Mouse (Mus musculus) liver, adult 2 months (tissue): Measurements from ENCODE around the gene Samd4b.

Experiments
- CTCF ChIP-seq: fragments of 200-500 bp; IDR thresholded peaks from 2 replicates; pipeline ENCODE4 v1.5.1; 2011; ENCODE audit warnings: low read depth, low read length, control low read depth
- POLR2A ChIP-seq: fragments of 200-500 bp; IDR thresholded peaks from 2 replicates; pipeline ENCODE4 v1.6.1; 2011; ENCODE audit warnings: low read length, control low read depth; ENCODE audit not compliant: insufficient read depth; ENCODE audit errors: extremely low read depth

GRCm38 (mm10) chr7:28586663-28587411 is 11.1 kb downstream of the Samd4b start:
- TF ChIP-seq CTCF = no peak
- no peak for TF ChIP-seq POLR2A
